Mouse (Mus musculus): Measurements from ENCODE around the gene Oxct2b.
"Not testable (repeated sequence)": the region's sequence is repeated elsewhere in the genome, so short reads cannot be mapped to it uniquely, and the experiment has no call there.

Oxct2b gene

DNA sequence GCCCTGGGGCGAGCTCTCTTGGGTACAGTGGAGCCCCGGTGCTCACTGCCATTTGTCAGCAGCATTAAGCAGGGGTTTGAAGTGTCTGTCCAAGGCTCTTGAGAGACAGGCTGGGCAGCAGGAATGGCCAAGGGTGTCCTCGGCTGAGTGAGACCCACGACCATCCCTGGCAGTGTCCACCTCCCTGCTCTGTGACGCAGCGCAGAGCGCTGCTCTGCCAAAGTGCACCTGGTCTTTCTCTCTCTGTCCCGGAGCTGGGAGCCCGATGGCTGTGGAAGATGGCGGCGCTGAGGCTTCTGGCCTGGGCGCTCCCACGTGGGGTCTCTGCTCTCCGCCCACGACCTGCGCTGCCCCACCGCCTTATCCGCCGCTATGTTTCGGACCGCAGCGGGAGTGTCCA lies at the start of gene Oxct2b:
TSS of gene Oxct2b (plus strand) at position 256 of the 400 bp plus-strand sequence.
- no peak for DNase-seq (ENCODE audit: low spot score in 2 of 2)

DNA sequence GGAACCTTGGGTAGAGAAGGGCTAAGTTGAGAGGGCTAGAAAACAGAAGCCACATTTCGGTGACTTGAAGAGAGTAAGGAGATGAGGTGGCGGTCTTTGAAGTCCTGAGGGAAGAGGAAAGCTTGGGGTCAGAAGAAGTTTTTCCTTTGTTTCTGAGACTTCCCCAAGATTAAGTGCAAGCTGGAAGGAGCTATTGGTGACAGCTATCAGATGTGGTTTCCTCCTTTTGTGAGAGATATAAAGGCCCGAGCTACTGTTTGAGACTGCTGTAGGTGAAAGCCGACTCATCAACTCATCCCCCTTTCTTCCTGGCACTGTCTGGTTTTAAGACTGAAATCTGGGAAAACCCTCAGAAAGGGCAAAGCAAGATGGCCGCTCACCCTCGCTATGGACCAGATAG lies 47.4 kb upstream of the Oxct2b start:
- DNase-seq (ENCODE audit: low spot score in 2 of 2), result no peak

DNA sequence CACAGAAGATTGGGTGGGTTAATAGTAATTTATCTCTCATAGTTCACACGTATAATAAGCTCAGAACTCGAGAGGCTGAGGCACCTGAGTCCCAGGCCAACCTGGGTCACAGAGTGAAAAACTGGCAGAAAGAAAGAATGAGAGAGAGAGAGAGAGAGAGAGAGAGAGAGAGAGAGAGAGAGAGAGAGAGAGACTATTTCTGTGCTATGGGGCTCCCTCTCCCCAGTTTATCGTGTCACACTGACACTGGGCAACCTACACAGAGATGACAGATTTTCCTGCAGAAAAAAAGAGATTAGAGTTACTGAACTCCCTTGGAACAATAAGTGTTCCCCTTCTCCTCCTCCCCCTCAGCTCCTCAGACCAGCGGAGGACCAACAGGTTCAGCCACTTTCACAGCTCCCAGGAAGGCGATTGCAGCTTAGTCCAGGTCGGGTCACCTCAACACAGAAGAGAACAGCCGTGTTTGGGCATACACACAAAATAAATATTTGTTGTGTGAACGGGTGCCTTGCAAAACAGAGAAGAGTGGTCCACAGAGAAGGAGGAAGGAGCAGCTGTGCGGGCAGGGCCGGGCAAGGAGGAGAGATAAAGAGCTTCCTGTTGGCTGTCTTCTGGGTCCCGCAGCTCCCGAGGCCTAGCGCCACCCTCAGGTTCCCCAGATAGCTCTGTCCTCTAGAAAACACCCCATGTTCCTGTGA lies 44.6 kb upstream of the Oxct2b start:
- peak in 1 of 2 experiments; percentile 47 for DNase-seq (ENCODE audit: low spot score in 2 of 2)

DNA sequence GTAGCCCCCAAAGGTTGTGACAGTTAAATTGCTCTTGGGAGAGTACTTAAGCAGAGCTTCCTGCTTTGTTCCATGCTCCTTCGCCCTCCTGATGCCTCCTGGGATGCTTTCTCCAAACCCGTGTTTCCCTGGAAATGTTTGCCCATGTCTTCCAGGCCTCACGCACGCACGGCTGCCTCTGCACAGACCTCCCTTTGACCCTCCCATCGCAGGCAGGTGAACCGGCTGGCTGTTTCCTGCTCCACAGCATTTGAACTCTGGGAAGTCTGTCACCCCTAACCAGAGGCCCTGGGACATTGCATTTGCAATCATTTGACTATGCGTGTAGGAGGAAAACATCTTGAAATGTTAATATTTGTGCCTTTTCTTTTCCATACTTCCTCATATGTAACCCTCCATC lies 39.1 kb upstream of the Oxct2b start:
- no peak for DNase-seq (ENCODE audit: low spot score in 2 of 2)

DNA sequence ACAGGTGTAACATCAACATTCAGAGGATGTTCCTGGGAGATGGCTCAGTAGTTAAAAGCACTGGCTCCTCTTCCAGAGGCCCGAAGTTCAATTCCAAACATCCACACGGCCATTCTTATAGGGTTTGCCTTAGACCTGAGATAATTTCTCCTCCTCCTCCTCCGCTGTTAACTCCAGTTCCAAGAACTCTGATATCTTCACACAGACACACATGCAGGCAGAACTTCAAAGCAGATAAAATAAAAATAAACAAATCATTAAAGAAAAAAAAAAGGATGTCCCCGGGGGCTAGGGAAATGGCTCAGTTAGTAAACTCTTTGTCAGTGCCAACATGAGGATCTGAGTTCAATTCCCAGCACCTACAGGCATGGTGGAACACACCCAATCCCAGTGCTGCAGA lies 37.8 kb upstream of the Oxct2b start:
- no peak for DNase-seq (ENCODE audit: low spot score in 2 of 2)

DNA sequence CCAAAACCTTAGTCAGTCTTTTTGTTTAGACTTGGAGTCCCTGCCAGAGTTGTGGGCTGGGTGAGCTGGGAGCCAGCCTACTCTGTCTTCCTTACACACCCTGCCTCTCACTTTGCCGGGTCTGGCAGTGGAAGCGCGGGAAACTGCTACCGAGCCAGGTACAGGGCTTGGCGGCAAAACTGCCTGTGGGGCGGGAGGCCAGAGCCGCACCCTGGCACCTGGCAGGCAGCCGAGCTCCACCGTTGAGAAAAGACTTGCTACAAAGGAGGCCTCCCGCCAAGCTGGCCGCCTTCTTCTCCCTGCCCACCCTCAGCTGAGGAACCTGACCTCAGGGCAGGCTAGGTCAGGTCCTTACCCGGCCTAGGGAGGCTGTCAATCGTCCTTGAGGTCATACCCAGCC lies 35.3 kb upstream of the Oxct2b start:
- DNase-seq (ENCODE audit: low spot score in 2 of 2), result peak in 1 of 2 experiments; percentile 20

DNA sequence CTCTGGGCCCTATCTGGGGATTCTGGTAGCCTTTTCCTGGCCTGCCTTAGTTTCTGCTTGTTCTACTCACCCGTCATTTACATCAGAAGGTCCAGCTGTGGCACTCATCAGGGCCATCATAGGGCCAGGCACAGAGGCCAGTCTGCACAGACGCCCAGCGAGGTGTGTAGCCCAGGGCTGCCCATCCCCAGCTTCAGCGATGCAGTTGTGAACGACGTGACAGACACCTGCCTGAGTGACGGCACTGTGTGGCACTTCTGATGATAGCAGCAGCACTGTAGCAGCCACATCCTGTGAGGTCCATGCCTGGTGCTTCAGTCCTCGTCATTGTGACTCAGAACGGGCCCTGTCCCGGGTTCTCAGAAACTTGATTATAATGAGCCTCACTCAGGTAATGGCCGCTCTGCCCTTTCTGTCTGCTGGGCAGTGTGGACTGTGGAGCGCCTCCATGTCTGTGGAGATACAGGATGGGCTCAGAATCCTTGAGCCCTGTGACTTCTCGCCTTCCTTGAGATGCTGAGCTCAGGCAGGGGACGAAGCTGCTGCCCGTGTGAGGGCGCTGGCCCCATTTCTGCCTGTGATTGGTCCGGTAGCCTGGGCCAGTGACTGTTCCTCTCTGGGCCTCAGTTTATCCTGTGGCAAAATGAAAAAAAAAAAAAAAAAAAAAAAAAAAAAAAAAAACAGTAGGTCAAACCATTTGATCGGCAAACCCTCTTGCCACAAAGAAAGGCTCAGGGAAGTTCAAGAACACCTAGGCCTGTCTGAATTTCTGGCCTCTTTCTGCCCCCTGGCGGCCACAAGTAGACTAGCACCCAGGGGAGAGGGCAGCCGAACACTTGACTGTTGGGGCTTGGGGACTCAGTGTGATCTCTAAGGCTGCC lies 33.5 kb upstream of the Oxct2b start:
- DNase-seq (ENCODE audit: low spot score in 2 of 2), result peak; percentile 43 to 61

DNA sequence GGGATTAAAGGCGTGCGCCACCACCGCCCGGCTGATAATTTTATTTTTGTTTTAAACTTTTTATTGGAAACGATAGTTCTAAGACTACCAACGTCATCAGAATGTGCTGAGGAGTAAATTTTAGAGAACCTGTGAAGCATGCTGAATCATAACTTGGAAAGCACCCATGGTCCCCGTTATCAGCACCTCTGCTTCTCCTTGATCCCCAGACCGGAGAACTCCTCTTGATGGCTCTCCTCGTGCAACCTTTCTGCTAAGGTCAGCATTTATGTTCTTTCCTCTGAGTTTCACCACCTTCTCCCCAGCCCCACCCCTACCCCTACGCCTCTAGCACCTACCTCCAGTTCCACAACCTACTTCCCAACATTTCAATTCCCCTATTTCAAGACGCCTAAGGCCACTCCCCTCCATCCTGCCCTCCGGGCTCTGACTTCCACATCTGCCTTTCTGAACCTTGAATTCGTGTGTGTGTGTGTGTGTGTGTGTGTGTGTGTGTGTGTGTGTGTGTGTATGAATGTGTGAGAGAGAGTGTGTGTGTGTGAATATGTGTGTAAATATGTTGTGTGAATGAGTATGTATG lies 32.7 kb upstream of the Oxct2b start:
- DNase-seq (ENCODE audit: low spot score in 2 of 2), result no peak

DNA sequence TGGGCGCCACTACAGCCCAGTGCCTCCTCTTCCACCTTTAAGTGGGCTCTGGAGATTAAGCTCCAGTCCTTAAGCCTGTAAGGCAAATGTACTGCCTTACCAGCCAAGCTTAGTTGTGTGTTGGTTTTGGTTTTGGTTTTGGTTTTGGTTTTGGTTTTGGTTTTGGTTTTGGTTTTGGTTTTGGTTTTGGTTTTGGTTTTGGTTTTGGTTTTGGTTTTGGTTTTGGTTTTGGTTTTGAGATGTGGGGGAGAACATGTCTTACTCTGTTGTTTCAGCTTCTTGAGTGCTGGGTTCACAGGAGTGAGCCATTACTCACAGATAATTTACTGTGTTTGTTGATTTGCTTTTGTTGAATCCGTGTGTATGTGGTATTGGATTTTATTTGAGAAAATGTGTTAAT lies 30.8 kb upstream of the Oxct2b start:
- no peak for DNase-seq (ENCODE audit: low spot score in 2 of 2)

GRCm38 (mm10) chr4:123086381-123086780 lies 29.7 kb upstream of the Oxct2b start:
- no peak for DNase-seq (ENCODE audit: low spot score in 2 of 2)

DNA sequence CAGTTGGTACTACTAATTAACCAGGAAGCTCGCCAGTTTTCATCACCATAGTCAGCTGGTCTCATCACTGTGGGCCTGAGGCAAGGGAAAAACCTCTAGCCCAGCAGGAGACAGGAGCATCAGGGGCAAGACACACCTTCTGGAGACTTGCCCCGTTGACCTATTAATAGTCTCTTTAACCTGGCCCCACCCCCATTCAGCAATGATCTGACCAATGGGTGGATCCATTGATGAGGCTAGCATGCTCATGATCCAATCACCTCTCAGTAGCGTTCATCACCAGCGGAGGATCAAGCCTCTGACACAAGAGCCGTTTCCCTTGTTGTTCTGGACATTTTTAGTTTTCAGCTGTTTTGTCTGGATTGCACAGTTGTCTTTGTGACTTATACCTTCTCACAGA lies 23.4 kb upstream of the Oxct2b start:
- no peak for DNase-seq (ENCODE audit: low spot score in 2 of 2)

GRCm38 (mm10) chr4:123093064-123093776 lies 22.8 kb upstream of the Oxct2b start:
- DNase-seq (ENCODE audit: low spot score in 2 of 2), result no peak

- no peak for DNase-seq (ENCODE audit: low spot score in 2 of 2)
These were observed 22.2 kb upstream of the Oxct2b start for GRCm38 (mm10) chr4:123093869-123094268.

- DNase-seq (ENCODE audit: low spot score in 2 of 2), result no peak
These were observed 11.2 kb upstream of the Oxct2b start, which contains the start of gene Bmp8b for GRCm38 (mm10) chr4:123104651-123105450. Gene Bmp8b, plus strand, starts transcription at chr4:123105165.

DNA sequence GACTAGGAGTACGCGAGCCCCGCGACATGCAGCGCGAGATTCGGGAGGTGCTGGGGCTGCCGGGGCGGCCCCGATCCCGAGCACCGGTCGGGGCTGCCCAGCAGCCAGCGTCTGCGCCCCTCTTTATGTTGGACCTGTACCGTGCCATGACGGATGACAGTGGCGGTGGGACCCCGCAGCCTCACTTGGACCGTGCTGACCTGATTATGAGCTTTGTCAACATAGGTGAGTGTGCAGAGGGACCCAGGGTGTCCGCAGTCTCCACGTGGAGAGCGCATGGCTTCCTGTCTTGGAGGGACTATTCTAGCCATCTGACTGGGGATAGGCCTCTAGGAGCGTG lies 10.6 kb upstream of the Oxct2b start:
- DNase-seq (ENCODE audit: low spot score in 2 of 2), result no peak

DNA sequence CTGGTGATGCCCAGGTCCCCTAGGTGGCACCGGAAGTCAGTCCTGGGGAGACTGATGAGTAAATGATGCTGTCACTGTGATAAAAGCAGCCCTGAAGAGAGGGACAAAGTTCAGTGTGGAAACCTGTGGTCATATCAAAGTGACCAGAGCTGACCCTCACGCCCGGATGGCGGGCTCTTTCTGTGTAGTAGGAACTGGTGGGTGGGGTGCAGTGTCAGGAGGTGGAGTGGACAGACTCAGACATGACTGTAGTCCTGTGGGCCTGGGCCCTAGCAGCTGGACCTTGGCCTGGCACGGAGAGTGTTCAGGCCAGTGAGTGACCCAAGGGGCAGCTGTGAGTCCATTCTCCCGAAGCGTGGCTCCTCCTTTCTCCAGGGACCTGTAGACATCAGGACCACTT lies 10.1 kb upstream of the Oxct2b start:
- not testable (repeated sequence) for DNase-seq (ENCODE audit: low spot score in 2 of 2)

GRCm38 (mm10) chr4:123106864-123107263 lies 9.2 kb upstream of the Oxct2b start:
- DNase-seq (ENCODE audit: low spot score in 2 of 2), result no peak

GRCm38 (mm10) chr4:123108056-123108455 lies 8.0 kb upstream of the Oxct2b start:
- DNase-seq (ENCODE audit: low spot score in 2 of 2), result no peak

DNA sequence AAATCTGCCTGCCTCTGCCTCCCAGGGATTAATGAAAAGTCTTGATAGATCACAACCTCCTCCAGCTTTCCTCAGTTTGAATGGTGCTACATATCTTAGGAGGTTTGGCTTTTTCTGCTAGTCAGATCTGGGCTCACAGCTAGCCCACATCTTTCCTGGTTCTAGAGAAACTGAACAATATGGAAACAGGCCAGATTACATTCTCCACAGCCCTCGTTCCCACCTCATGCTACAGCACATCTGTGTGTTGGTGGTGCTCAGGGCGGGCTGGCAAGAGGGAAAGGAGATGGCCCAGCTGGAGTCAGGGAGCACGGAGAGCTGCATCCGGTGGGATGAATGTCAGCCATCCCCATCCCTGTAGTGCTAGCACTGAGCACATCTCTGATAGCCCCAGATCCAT lies 5.3 kb upstream of the Oxct2b start:
- no peak for DNase-seq (ENCODE audit: low spot score in 2 of 2)

GRCm38 (mm10) chr4:123111275-123111983 lies 4.6 kb upstream of the Oxct2b start:
- not testable (repeated sequence) for DNase-seq (ENCODE audit: low spot score in 2 of 2)
